Mouse (Mus musculus) midbrain, embryonic 12.5 days (tissue): ENCODE data around the gene Fam83d. TPM values are rescaled to one million over a fixed set of nuclear protein-coding genes. Genes with fewer than 3 reads are reported as not detected.

Source experiments
- ATAC-seq: fragments of 200-750 bp; cut with Nextera tagmentation; 2 replicates; pipeline ENCODE4 v1.8.0; 2017; ENCODE audit warnings: low read depth, moderate TSS enrichment, moderate library complexity; ENCODE audit not compliant: low FRiP score
- H3K27ac ChIP-seq: fragments of 300-500 bp; sonication (generic); replicated peaks from 2 replicates; pipeline ENCODE4 v1.5.1; 2016; ENCODE audit warnings: mild to moderate bottlenecking
- H3K27me3 ChIP-seq: fragments of 300-500 bp; sonication (generic); 2 replicates; pipeline ENCODE4 v1.6.1; 2016; ENCODE audit warnings: mild to moderate bottlenecking
- H3K36me3 ChIP-seq: fragments of 300-500 bp; sonication (generic); 2 replicates; pipeline ENCODE4 v1.6.1; 2016
- H3K4me1 ChIP-seq: fragments of 300-500 bp; sonication (generic); 2 replicates; pipeline ENCODE4 v1.6.1; 2016
- H3K4me2 ChIP-seq: fragments of 300-500 bp; sonication (generic); replicated peaks from 2 replicates; pipeline ENCODE4 v1.6.1; 2016; ENCODE audit warnings: mild to moderate bottlenecking, moderate library complexity
- H3K4me3 ChIP-seq: fragments of 300-500 bp; sonication (generic); 2 replicates; pipeline ENCODE4 v1.5.1; 2016; ENCODE audit warnings: mild to moderate bottlenecking
- H3K9ac ChIP-seq: fragments of 300-500 bp; sonication (generic); replicated peaks from 2 replicates; pipeline ENCODE4 v1.6.1; 2016; ENCODE audit warnings: mild to moderate bottlenecking, moderate library complexity
- H3K9me3 ChIP-seq: fragments of 300-500 bp; sonication (generic); 2 replicates; pipeline ENCODE4 v1.6.1; 2016; ENCODE audit warnings: mild to moderate bottlenecking
- WGBS: fragments of 180-500 bp; shearing (Covaris S2); methylation state at CpG from one replicate; pipeline ENCODE4 v1.1.7; 2016; 5-methylcytosine and 5-hydroxymethylcytosine counted together
- polyA plus RNA-seq: library from polyadenylated mRNA; unstranded; fragments of >200 nt; fragmentation: Nextera tagmentation; extraction: Ambion mirVana; gene quantifications from 2 replicates; pipeline ENCODE4 v1.2.1, GENCODE M21; 2016

Fam83d gene
- polyA plus RNA-seq, 1 experiment from 2014 or later: 41.6 TPM

DNA sequence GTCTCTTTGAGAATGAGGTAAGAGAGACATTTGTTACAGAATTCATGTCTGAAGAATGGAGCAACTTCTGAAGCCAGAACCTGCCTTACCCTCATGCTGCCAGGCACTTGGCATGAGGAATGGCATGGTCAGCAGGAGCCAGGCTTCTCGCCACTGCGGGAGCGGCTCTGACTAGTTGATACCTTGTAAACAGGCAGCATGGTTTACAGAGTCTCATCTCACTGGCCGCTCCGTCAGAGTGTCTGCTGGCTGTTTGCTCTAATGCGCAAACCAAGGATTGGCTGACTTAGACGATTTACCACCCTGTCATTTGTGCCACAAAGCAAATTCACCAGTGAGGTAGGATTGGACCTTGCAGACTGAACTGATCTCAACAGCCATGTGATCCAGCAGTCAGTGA, 13.2 kb downstream of the Fam83d start:
- H3K4me1 ChIP-seq: no peaks in the 10 kb centered on the region
- no peak overlapping the region for H3K4me2 ChIP-seq
- no peaks in the 10 kb centered on the region for H3K27me3 ChIP-seq
- peaks cover 55% of the 10 kb centered on the region for H3K36me3 ChIP-seq
- 95% methylated on average over 7 of the region's 7 CpGs for WGBS
- H3K9me3 ChIP-seq: no peaks in the 10 kb centered on the region
- no peak for ATAC-seq
- no peak overlapping the region for H3K4me3 ChIP-seq
- H3K27ac ChIP-seq: no peak overlapping the region
- H3K9ac ChIP-seq: no peak overlapping the region

DNA sequence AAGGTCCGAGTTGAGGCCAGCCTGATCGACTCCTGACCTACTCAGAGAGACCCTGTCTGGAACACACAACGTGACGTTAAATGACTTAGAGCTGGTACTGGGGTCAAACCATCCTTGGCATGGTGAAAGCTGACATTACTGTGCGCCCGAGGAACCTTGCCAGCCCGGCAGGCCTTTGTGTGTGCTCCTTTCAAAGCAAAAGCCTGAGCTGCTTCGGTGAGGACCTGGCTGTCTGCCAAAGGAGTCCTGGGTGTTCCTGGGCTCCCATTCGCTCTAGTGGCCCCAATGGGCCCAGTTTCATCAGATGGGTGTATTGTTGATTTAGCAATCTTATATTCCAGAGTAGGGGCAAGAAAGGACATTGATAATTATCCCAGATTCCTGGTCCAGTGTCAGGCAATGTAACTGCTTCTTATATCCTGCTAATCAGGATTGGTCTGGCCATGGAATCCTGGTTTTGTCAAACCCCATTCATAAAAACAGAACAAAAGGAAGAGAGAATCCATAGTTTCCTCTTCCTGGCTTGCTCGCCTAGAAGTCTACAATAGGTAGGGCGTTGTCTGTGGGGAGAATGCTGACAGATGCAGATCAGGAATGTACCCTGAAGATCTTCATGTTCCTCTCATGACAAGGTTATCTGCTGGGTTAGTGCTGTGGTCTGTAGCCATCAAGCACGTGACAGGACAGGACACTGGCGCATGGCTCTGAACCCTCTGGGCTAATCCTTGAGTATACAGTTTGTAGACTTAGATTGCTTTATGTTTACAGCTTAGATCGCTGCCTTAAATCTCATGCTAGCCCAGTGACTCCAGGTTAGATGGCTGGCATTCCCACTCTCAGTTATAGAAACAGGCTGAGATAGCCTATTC, 19.3 kb downstream of the Fam83d start:
- no peak overlapping the region for H3K4me3 ChIP-seq
- no peaks in the 10 kb centered on the region for H3K9me3 ChIP-seq
- 90% methylated on average over 14 of the region's 14 CpGs for WGBS
- H3K36me3 ChIP-seq: peaks cover 40% of the 10 kb centered on the region
- no peaks in the 10 kb centered on the region for H3K27me3 ChIP-seq
- H3K4me1 ChIP-seq: peaks cover 12% of the 10 kb centered on the region
- no peak overlapping the region for H3K9ac ChIP-seq
- no peak overlapping the region for H3K27ac ChIP-seq
- H3K4me2 ChIP-seq: no peak overlapping the region
- ATAC-seq: no peak

DNA sequence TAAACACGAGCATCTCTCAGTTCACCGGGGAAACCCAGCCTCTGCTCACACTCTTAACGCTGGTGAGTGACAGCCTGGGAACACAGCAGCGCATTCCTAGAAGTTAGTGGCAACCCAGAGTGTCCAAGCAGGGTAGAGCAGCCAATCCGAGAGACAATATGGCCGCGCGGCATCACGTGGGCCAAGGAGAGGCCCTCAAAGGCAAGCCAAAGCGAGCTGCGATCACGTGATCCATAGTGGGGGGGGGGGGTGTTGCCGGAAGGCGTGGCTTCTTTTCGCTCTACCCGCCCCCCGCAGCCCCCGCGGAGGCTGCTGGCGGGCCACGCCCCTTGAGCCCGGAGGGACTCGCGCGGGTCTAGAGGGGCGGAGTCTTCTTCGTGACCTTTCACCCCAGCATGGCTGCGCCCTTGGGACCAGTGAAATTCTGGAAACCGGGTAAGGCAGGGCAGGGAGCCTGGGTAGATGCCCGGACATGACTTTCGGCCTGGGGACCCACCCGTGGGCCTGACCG, 26.7 kb downstream of the Fam83d start, which contains the start of gene Dhx35:
Gene Dhx35, plus strand, starts transcription at position 314 of the 511 bp plus-strand sequence.
- Histone ChIP-seq H3K9me3 (no peaks in the 10 kb centered on the region), H3K9ac (peak within 1 kb of the TSS; percentile 65), H3K27ac (peak within 1 kb of the TSS; percentile 88), H3K4me2 (peak within 1 kb of the TSS; percentile 64), H3K36me3 (0 out of 2 replicates have a peak, but pooled peaks cover 1% of the 10 kb centered on the region), H3K27me3 (no peaks in the 10 kb centered on the region), H3K4me1 (peaks cover 12% of the 10 kb centered on the region), H3K4me3 (peak within 1 kb of the TSS; percentile 73)
- ATAC-seq: peak; percentile 100
- 0% methylated on average over 32 of the region's 33 CpGs for WGBS

DNA sequence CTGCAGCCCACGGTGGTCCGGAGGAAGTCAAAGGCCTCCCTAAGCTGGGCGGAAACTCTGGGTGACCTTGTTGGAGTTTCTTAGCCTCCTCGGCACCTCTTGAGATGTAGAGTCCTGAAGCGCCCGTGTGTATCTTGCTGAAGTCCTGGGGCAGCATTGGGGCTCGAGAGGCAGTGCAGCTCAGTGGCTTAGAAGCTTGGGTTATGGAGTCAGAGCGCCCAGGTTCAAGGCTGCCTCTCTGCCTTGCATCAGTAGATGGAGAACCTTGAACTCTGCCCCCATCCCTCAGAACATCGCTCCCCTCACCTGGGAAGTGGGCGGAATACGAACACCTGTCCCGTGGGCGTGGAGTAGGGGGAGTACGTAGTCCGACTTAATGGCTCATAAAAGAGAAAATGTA, 27.1 kb downstream of the Fam83d start:
- no peak for ATAC-seq
- WGBS: 11% methylated on average over 15 of the region's 15 CpGs
- H3K9ac ChIP-seq: peak overlapping the region; percentile 65
- H3K4me1 ChIP-seq: peaks cover 11% of the 10 kb centered on the region
- H3K4me2 ChIP-seq: peak overlapping the region; percentile 64
- peak overlapping the region; percentile 56; the same call in 1 of the 2 replicates for H3K27ac ChIP-seq
- H3K4me3 ChIP-seq: peak overlapping the region; percentile 73
- no peaks in the 10 kb centered on the region for H3K9me3 ChIP-seq
- H3K27me3 ChIP-seq: no peaks in the 10 kb centered on the region
- peaks cover 6% of the 10 kb centered on the region for H3K36me3 ChIP-seq

DNA sequence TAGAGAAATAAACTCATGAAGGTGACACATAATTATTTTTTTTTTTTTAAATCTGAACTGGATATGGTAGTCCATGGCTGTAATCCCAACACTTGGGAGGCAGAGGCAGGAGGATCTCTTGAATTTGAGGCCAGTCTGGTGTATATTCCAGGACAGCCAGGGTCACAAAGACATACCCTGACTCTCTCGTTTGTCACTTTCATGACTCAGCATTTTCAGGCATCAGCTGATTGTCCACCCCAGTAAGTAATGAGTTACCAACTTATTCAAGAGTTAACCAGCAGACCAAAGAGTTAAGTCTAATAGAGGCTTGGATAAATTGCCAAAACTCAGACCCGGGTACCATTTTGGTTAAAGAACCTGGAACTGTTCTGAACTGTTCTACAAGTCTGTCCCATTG, 28.0 kb downstream of the Fam83d start:
- Histone ChIP-seq H3K9me3 (no peaks in the 10 kb centered on the region), H3K4me1 (peaks cover 11% of the 10 kb centered on the region), H3K27ac (no peak overlapping the region), H3K4me2 (no peak overlapping the region), H3K4me3 (no peak overlapping the region), H3K36me3 (peaks cover 7% of the 10 kb centered on the region), H3K27me3 (no peaks in the 10 kb centered on the region), H3K9ac (no peak overlapping the region)
- no peak for ATAC-seq
- 92% methylated on average over 2 of the region's 2 CpGs for WGBS

DNA sequence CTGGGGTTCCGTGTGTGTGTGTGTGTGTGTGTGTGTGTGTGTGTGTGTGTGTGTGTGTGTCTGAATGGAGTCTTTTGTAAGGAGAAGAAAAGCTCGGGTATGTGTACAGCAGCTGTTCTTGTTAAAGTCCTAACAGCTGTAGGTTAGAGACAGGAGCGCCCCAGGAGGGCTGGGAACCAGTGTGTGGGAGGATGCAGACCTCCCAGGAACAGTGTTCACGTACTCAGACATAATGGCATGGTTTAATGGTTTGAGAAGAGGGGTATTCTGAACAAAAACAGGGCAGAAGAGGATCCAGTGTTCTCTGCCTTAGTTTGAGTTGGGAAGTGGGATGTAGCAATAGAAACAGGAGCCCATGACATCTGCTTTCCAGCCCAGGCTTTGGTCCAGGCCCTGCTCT, 31.4 kb downstream of the Fam83d start:
- Histone ChIP-seq H3K27me3 (no peaks in the 10 kb centered on the region), H3K4me3 (no peak overlapping the region), H3K27ac (no peak overlapping the region), H3K4me1 (peaks cover 4% of the 10 kb centered on the region; the same call in 1 of the 2 replicates), H3K9ac (no peak overlapping the region), H3K36me3 (peaks cover 32% of the 10 kb centered on the region), H3K4me2 (no peak overlapping the region), H3K9me3 (no peaks in the 10 kb centered on the region)
- WGBS: 66% methylated on average over 4 of the region's 4 CpGs
- ATAC-seq: no peak

DNA sequence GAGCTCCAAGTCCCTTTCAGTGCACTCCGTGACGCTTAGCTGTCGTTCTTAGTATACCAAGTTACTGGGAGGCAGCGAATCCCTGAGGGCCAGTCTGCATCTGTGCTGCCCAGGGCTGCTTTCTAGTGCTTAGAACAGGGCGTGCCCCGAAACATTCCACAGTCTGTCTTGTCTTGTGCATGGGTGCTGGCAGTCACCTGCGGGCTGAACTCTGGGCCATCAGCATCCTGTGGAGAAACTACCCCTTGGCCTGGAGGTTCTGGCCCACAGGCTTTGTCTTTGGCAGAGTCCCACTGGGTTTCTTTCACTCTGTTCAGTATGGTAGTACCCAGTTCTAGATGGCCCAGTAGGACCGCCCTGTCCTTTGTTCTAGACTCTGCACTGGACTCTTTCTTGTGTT, 32.9 kb downstream of the Fam83d start:
- H3K4me3 ChIP-seq: no peak overlapping the region
- H3K4me1 ChIP-seq: no peaks in the 10 kb centered on the region; the same call in 1 of the 2 replicates
- H3K9ac ChIP-seq: no peak overlapping the region
- peaks cover 35% of the 10 kb centered on the region for H3K36me3 ChIP-seq
- H3K27ac ChIP-seq: no peak overlapping the region
- 94% methylated on average over 8 of the region's 8 CpGs for WGBS
- no peaks in the 10 kb centered on the region for H3K27me3 ChIP-seq
- no peak for ATAC-seq
- no peaks in the 10 kb centered on the region for H3K9me3 ChIP-seq
- H3K4me2 ChIP-seq: no peak overlapping the region

DNA sequence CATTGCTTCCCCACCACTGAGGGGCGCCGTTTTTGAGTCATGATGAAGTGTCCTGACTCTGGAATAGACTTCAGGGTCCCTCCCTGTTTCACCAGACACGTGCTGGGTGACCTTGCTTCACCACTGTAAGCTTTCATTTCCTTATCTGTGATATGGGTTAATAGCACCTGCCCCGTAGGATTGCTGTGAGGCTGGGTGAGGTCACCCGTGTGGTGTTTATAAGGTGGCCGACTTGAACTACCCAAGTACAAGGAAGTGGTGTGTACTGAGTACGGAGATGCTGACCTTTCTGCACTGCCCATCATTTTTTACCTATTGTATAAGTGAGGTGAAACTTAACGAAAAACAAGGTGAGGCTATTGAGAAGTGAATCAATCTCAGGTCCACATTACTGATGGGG, 35.7 kb downstream of the Fam83d start:
- Histone ChIP-seq H3K9me3 (no peaks in the 10 kb centered on the region), H3K27me3 (no peaks in the 10 kb centered on the region), H3K4me1 (no peaks in the 10 kb centered on the region), H3K9ac (no peak overlapping the region), H3K4me2 (no peak overlapping the region), H3K27ac (no peak overlapping the region), H3K4me3 (no peak overlapping the region), H3K36me3 (peaks cover 44% of the 10 kb centered on the region)
- ATAC-seq: no peak
- WGBS: 94% methylated on average over 8 of the region's 8 CpGs

DNA sequence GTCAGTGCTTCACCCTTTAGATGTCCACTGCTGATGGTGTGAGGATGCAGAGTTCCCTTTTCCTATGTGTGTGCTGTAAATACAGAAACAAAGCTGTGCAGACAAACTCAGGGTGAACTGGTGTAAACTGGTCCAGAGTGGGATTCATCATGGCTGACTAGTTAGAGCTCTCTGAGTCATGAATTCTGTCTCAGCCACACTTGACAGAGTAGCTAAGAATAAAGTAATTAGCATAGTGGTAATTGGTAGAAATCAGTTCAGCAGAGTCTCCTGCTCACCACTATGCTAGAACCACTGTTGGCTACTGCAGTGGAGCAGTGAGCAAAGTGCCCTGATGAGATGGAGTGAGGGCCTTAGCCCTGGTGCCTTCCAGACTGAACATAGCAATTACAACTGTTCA, 47.8 kb downstream of the Fam83d start:
- no peaks in the 10 kb centered on the region for H3K27me3 ChIP-seq
- no peak for ATAC-seq
- H3K9me3 ChIP-seq: no peaks in the 10 kb centered on the region
- H3K4me3 ChIP-seq: no peak overlapping the region
- peaks cover 24% of the 10 kb centered on the region for H3K36me3 ChIP-seq
- no peaks in the 10 kb centered on the region for H3K4me1 ChIP-seq
- H3K27ac ChIP-seq: no peak overlapping the region
- no peak overlapping the region for H3K9ac ChIP-seq
- no peak overlapping the region for H3K4me2 ChIP-seq

DNA sequence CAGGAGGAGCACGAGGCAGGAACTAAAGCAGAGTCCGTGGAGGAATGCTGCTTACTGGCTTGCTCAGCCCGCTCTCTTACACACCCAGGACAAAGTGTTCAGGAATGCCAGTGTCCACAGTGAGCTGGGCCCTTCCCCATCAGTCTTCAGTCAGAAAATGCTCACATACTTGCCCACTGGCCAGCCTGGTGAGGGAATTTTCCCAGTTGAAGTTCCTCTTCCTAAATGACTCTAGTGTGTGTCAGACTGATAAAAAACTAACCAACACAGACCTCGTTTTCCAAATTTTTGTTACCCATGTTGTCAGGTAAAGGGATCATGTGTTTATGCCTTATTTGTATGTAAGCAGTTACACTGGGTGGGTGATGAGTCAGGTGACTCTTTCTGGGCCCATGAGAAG, 48.3 kb downstream of the Fam83d start:
- WGBS: 91% methylated on average over 4 of the region's 4 CpGs
- Histone ChIP-seq H3K36me3 (peaks cover 24% of the 10 kb centered on the region), H3K27ac (no peak overlapping the region), H3K9ac (no peak overlapping the region), H3K9me3 (no peaks in the 10 kb centered on the region), H3K4me1 (no peaks in the 10 kb centered on the region), H3K4me3 (no peak overlapping the region), H3K27me3 (no peaks in the 10 kb centered on the region), H3K4me2 (no peak overlapping the region)
- no peak for ATAC-seq

DNA sequence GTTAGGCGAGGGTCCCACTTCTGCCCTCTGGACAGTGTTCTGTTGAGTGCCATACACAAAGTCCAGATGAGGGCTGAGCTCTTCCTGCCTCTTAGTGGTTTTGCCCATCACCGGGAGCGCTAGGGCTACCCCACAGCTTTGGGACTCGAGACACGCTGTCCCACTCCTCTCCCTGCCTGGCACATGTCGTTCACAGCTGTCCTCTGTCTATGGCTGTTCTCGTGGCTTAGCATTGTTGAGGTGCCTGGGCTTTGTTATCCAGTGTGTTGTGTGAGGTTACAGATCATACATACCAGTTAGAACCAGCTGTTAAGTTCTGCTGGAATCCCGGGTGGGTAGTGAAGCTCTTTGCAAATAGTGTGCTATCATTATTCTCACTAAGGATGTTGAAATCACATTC, 49.8 kb downstream of the Fam83d start:
- Histone ChIP-seq H3K4me2 (no peak overlapping the region), H3K27me3 (no peaks in the 10 kb centered on the region), H3K4me1 (no peaks in the 10 kb centered on the region), H3K27ac (no peak overlapping the region), H3K36me3 (peaks cover 24% of the 10 kb centered on the region), H3K4me3 (no peak overlapping the region), H3K9ac (no peak overlapping the region), H3K9me3 (no peaks in the 10 kb centered on the region)
- no peak for ATAC-seq
- 91% methylated on average over 8 of the region's 8 CpGs for WGBS

DNA sequence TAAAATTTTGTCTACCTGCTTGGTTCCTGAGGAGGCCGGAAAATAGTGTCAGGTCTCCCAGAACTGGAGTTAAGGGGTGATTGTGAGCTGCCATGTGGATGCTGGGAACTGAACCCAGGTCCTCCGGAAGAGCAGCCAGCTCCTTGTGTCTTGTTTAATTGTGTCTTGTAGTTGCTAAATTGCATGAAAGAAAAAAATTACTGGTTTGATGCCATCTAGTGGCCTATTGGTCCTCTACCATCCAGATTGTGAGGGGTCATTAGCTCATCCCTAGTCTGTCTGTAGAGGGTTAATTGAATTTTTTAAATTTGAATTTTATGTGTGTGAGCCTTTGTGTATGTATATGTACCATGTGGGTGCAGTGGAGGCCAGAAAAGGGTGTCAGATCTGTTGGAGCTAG, 60.2 kb downstream of the Fam83d start:
- H3K4me1 ChIP-seq: no peaks in the 10 kb centered on the region
- ATAC-seq: no peak
- H3K36me3 ChIP-seq: peaks cover 61% of the 10 kb centered on the region
- WGBS: 86% methylated on average over 2 of the region's 2 CpGs
- H3K9ac ChIP-seq: no peak overlapping the region
- no peak overlapping the region for H3K27ac ChIP-seq
- H3K27me3 ChIP-seq: no peaks in the 10 kb centered on the region
- no peak overlapping the region for H3K4me2 ChIP-seq
- no peak overlapping the region for H3K4me3 ChIP-seq
- H3K9me3 ChIP-seq: no peaks in the 10 kb centered on the region
